Mouse (Mus musculus): Measurements from ENCODE around the gene Eps8l2.
"Not testable (repeated sequence)": the region's sequence is repeated elsewhere in the genome, so short reads cannot be mapped to it uniquely, and the experiment has no call there.

Eps8l2 gene

GRCm38 (mm10) chr7:141407670-141408069, 69.0 kb downstream of the Eps8l2 start:
- not testable (repeated sequence) for DNase-seq (ENCODE audit: low spot score in 2 of 2)

- peak; percentile 86 to 95 for DNase-seq (ENCODE audit: low spot score in 2 of 2)
Observed at GRCm38 (mm10) chr7:141408833-141409232, 70.2 kb downstream of the Eps8l2 start.

GRCm38 (mm10) chr7:141410631-141411030, 72.0 kb downstream of the Eps8l2 start:
- DNase-seq (ENCODE audit: low spot score in 2 of 2): peak in 1 of 2 experiments; percentile 63

DNA sequence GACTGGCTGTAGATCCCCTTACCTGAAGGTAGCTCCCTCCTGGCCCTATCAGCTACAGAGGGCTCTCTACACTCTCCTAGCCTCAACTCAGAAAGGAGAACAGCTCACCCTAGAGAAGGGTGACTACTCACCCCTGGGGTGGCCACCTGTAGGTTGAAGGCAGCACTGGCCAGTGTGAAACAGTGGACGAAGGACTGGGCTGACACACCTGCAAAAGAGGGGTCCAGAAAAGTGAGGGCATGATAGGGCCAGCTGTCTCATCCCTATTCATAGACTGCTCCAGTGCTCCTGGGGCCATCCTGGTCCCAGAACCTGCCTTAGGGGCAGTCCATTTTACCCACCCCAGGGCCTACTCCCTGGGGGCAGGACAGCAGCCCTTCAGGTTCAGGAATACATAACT, 73.0 kb downstream of the Eps8l2 start:
- no peak for DNase-seq (ENCODE audit: low spot score in 2 of 2)
